Mouse (Mus musculus) kidney, postnatal 25 days (tissue): Measurements from ENCODE around the gene Mapk8ip2.
"Not testable (repeated sequence)": the region's sequence is repeated elsewhere in the genome, so short reads cannot be mapped to it uniquely, and the experiment has no call there.

Experiments
- DNase-seq, 2 experiments: peaks; one replicate each; pipeline ENCODE4 v3.0.0; 2021; ENCODE audit warnings: mixed read lengths in 2 of 2

Gene Mapk8ip2

DNA sequence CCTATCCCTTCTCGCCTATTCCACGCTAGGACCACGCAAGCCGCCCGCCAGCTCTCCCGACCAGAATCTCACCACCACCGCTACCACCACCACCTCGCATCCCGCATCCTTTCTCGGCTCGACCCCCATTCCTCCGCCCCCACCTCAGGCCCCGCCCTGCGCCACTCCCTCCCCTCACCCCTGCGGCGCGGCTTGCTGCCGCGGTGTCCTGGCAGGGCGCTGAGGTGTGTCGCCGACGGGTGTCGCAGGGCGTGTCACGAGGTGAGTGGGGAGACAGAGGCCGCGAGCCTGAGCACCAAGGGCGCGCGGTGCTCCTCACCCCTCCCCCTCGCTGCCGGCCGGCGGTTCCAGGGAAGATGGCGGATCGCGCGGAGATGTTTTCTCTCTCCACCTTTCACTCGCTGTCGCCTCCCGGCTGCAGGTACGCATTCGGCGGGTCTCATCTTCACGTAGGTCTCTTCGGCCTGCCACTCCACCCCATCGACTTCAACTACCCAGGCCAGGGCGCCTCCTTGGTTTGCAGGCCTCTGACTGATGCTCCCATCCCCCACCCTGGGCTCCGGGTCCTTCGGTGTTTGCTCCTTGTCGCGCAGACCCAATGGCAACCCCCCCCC, at the start of gene Mapk8ip2:
Gene Mapk8ip2 (plus strand): TSS at position 49 of the 614 bp plus-strand sequence.
- no peak for DNase-seq

DNA sequence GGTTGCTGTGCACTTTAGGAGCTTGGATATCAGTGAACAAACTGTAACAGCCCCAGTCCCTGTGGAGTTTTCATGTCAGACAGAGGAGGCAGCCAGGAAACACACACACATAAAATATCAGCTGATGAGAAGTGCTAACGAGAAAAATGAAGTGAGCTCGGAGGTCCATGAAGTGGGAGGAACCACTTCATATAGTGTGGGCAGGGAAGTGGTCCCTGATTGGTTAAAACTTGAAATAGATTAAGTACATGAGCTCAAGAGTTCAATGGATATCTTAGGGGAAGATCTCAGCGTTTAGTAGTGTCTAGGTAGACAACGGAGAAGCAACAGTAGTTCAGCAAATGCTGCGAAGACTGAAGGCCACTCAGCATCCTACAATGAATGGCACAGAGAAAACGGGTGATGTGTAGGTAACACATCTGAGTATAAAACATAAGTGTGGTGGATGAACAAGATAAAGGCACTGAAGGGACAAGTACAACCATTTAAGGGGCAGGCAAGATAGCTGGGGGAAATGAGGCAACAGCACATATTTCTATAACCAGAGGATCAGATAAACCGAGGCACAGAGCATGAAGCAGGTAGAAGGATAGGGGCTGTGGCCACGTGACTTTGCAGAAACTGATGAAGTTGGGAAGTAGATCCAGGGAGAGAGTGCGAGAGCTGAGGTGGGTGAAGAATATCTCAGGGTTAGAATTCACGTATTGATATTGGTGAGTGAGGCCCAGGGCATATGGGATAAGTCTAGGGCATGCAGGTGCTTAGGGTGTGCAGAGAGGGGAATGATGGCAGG, 48.7 kb upstream of the Mapk8ip2 start:
- no peak for DNase-seq

- DNase-seq: no peak
Observed at GRCm38 (mm10) chr15:89406691-89407090, 47.0 kb upstream of the Mapk8ip2 start.

DNA sequence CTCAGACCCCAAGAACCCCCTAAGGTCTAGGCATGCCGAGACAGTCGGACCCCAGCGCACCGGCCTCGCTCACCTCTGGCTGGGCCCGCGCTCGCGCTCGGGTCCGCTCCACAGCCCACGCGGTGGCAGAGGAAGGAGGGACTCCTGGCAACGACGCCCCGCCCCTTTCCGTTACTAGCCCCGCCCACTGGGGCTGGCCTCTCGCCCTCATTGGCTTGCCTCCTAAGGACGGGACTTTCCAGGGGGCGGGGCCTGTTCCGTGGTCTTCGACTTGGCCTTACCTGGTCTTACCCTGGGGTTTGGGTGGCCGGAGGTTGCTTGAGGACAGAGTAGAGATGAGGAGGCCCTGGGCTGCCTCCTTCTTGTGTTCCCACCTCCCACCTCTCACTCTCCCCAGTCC, 43.6 kb upstream of the Mapk8ip2 start, which contains the start of gene Syce3:
Gene Syce3 (minus strand): TSS at position 386 of the 400 bp plus-strand sequence.
- DNase-seq: no peak

- no peak for DNase-seq
Observed at GRCm38 (mm10) chr15:89415282-89415681, 38.4 kb upstream of the Mapk8ip2 start.

GRCm38 (mm10) chr15:89421938-89422337, 31.8 kb upstream of the Mapk8ip2 start:
- peak in 1 of 2 experiments; percentile 23 for DNase-seq

- peak in 1 of 2 experiments; percentile 37 for DNase-seq
Observed at GRCm38 (mm10) chr15:89424621-89425020, 29.1 kb upstream of the Mapk8ip2 start.

DNA sequence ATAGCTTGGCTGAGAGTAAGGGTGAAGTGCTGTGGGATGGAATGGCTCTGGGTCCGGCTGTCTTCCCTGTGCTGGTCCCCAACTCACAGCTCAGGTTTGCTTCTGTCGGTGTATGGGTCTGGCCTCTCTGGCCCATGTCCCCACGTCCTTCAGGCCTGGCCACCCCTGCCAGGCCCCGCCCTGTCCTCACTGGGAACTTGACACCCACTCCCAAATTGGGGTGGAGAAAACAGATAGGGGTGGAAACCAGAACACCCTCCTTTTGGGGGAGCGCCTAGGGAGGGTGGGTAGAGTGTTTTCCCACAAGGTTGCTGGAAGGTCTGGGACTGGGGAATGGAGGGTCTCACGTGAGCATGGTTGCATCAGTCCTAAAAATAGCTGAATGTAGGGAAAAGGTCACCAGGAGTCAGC, 28.0 kb upstream of the Mapk8ip2 start, which contains the start of gene Cpt1b:
Gene Cpt1b (minus strand): TSS at position 153 of the 411 bp plus-strand sequence.
- DNase-seq: peak; percentile 40 to 85

- DNase-seq: peak in 1 of 2 experiments; percentile 31
Observed at GRCm38 (mm10) chr15:89426716-89427115, 27.0 kb upstream of the Mapk8ip2 start.

DNA sequence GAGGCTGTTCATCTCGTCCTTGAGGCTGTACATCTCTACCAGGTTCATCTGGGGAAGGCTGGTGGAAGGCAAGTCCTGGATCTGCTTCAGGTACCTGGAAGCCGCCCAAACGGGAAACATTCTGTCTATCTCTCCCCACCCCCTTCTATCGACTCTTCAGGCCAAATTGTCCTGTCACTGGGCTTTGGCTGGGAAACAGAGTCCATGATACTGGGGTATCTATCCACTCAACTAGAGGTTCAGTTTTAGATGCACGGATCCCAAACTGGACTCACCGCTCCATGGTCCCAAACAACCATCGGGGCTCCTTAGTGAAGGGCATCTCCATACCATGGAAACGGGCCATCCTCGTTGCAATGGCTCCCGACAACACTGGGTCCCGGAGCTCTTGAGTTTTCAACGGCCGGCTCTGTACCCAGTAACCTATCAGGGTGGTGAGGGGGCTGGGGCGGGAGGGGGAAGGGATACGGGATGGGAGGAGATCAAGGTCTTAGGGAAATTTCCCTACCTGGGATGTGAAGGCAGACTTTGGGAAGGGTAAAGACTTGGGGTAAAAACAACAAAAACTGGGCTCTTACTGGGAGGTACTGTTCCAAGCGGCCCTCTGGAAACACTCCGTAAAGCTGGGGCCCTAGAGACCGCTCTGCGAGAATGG, 25.4 kb upstream of the Mapk8ip2 start:
- DNase-seq: no peak

GRCm38 (mm10) chr15:89428821-89429351, 24.8 kb upstream of the Mapk8ip2 start:
- no peak for DNase-seq

GRCm38 (mm10) chr15:89429352-89430221, 24.1 kb upstream of the Mapk8ip2 start, which contains the start of the genes C730034F03Rik, Gm44502 and Chkb:
Gene C730034F03Rik, plus strand, starts transcription at chr15:89429589.
Gene Gm44502, minus strand, starts transcription at chr15:89429696.
Gene Chkb, minus strand, starts transcription at chr15:89429908.
- DNase-seq: peak; percentile 93 to 97

- DNase-seq: no peak
Observed at GRCm38 (mm10) chr15:89430341-89430740, 23.4 kb upstream of the Mapk8ip2 start.

GRCm38 (mm10) chr15:89430771-89431170, 22.9 kb upstream of the Mapk8ip2 start:
- DNase-seq: not testable (repeated sequence)

GRCm38 (mm10) chr15:89431271-89431670, 22.4 kb upstream of the Mapk8ip2 start:
- no peak for DNase-seq

DNA sequence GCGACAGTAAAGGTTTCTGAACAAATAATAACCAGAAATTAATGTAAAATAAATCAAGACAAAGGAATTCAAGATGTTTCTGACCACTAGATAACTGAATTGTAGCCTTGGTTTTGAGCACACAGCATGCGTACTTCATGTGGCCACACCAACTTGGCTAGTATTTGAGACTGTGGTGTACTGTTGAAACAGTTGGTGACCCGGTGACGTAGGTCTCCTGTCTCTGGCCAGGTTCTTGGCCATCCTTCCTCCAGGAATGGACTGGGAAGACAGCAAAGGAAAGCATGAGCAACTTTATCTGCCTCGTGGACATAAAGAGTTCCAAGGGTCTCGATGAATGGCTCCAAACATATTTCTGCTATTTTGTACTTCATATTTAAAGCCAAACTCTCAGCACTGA, 21.9 kb upstream of the Mapk8ip2 start:
- DNase-seq: no peak

DNA sequence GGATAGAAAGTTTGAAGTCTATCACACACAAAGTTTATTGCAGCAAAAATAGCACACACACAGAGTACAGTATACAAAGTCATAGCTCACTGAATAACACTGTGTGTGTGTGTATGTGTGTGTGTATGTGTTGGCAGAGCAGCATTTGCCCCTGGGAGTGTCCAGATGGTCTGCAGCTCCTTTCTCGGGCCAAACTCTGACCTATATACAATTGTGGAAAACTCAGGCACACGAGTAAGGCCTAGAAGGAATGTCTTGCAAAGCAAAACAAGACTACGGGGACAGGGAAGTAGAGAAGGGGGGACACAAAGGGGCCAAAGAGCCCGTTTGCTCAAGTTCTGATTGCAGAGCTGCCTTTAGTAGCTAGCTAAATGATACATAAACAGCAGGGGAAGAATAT, 20.8 kb upstream of the Mapk8ip2 start:
- no peak for DNase-seq

DNA sequence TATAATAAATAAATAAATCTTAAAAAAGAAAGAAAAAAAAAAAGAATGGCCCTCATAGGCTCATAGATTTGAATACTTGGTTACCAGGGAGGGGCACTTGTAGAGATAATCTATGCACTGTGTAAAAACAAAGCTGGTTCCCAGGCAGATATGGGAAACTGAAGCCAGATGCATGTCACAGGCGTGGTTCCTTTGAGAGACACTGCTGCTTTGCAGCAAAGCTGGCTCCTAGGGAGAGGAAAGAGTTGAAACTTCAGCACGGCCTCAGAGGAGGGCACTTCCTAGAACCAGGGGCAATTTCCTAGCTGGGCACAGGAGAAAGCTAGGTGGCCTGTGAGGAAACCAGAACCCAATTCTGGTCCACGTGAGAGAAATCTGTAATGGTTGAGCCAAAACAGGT, 19.6 kb upstream of the Mapk8ip2 start:
- no peak for DNase-seq

DNA sequence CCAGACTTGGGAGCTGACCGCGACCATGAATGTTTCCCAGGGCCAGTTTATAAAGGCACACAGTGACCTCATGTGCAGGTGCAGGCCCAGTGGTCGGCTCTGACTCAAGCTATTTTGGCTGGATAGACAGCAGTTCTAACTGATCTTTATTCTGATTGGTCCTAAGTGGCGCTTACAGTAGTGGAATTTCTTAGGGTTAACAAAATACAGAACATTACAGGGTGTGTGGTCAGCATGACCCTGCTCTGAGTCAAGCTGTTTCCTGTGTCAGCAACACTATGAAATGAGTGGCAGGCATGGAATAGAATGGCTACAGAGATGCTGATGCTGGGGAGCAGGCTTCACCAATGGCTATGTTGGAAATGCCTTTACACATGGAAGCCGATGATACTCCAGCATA, 17.8 kb upstream of the Mapk8ip2 start:
- no peak for DNase-seq

GRCm38 (mm10) chr15:89442486-89443070, 11.1 kb upstream of the Mapk8ip2 start:
- no peak for DNase-seq
